Mouse (Mus musculus) left cerebral cortex, postnatal 10 days (tissue): ENCODE data around the gene Elovl2. TPM values are rescaled to one million over a fixed set of nuclear protein-coding genes. Genes with fewer than 3 reads are reported as not detected.
"Not testable (repeated sequence)": the region's sequence is repeated elsewhere in the genome, so short reads cannot be mapped to it uniquely, and the experiment has no call there.

Experiments
- DNase-seq, 2 experiments: peaks; one replicate each; pipeline ENCODE4 v3.0.0; 2021 to 2022; ENCODE audit warnings: low spot score in 2 of 2, mixed read lengths in 1 of 2; ENCODE audit errors: extremely low spot score in 1 of 2
- intact Hi-C: fragments of 180-260 bp; cut with DNase I; formaldehyde crosslinking; loops from one replicate; pipeline ENCODE4 v1.15.1; 2025
- total RNA-seq, 2 experiments: library from RNA; stranded (reverse); gene quantifications; 2 replicates each; pipeline ENCODE4 v1.2.3; 2021

The Elovl2 gene
- total RNA-seq, 2 experiments from 2014 or later = 39.2 to 39.6 TPM

GRCm38 (mm10) chr13:41238035-41238804 is 18.0 kb upstream of the Elovl2 start:
- no peak for DNase-seq
- intact Hi-C loops = loop anchor here (2.0 to 10.0 kb wide), 5 partner anchors 106 to 453 kb away; partner anchors contain the start of gene Tmem14c

- no peak for DNase-seq
- intact Hi-C loops = loop anchor here (5.0 to 10.0 kb wide), 3 partner anchors 104 to 394 kb away; partner anchors contain the start of gene Tmem14c
These were observed 15.9 kb upstream of the Elovl2 start for GRCm38 (mm10) chr13:41235845-41236741.

- DNase-seq = no peak
- intact Hi-C loops = loop anchor here (5.0 to 10.0 kb wide), 3 partner anchors 103 to 393 kb away; partner anchors contain the start of gene Tmem14c
These were observed 15.0 kb upstream of the Elovl2 start for GRCm38 (mm10) chr13:41235181-41235580.

GRCm38 (mm10) chr13:41233241-41233640 is 13.0 kb upstream of the Elovl2 start:
- intact Hi-C loops = loop anchor here (10.0 kb wide), 1 partner anchor 218 kb away; the partner anchor contains the start of gene Tmem14c
- no peak for DNase-seq

- intact Hi-C loops = loop anchor here (10.0 kb wide), 1 partner anchor 217 kb away; the partner anchor contains the start of gene Tmem14c
- DNase-seq = no peak
These were observed 12.0 kb upstream of the Elovl2 start for GRCm38 (mm10) chr13:41232209-41232608.

- peak; percentile 49 to 58 for DNase-seq
- intact Hi-C loops = loop anchor here (10.0 kb wide), 1 partner anchor 217 kb away; the partner anchor contains the start of gene Tmem14c
These were observed 11.3 kb upstream of the Elovl2 start for GRCm38 (mm10) chr13:41231389-41231983.

GRCm38 (mm10) chr13:41230256-41230655 is 10.1 kb upstream of the Elovl2 start:
- intact Hi-C loops = loop anchor here (10.0 kb wide), 1 partner anchor 215 kb away; the partner anchor contains the start of gene Tmem14c
- DNase-seq = no peak

- no peak for DNase-seq
- intact Hi-C loops = no loop called here
These were observed 7.9 kb upstream of the Elovl2 start for GRCm38 (mm10) chr13:41228060-41228459.

- intact Hi-C loops = no loop called here
- DNase-seq = no peak
These were observed 6.3 kb upstream of the Elovl2 start for GRCm38 (mm10) chr13:41226513-41226912.

- no peak for DNase-seq
- intact Hi-C loops = loop anchor here (5.0 kb wide), 1 partner anchor 432 kb away; no protein-coding TSS in a partner anchor
These were observed 410 bp downstream of the Elovl2 start for GRCm38 (mm10) chr13:41219687-41220303.

GRCm38 (mm10) chr13:41219056-41219455 is 1.1 kb downstream of the Elovl2 start:
- intact Hi-C loops = no loop called here

GRCm38 (mm10) chr13:41216236-41216635 is 4.0 kb downstream of the Elovl2 start:
- intact Hi-C loops = no loop called here
- no peak for DNase-seq

More at GRCm38 (mm10) chr13:41219056-41219455, 1.1 kb downstream of the Elovl2 start:
- DNase-seq = no peak

- intact Hi-C loops = no loop called here
- no peak for DNase-seq
These were observed 4.5 kb downstream of the Elovl2 start for GRCm38 (mm10) chr13:41215669-41216068.

GRCm38 (mm10) chr13:41212558-41213322 is 7.5 kb downstream of the Elovl2 start:
- intact Hi-C loops = no loop called here
- no peak for DNase-seq

GRCm38 (mm10) chr13:41211276-41211675 is 8.9 kb downstream of the Elovl2 start:
- intact Hi-C loops = no loop called here
- no peak for DNase-seq

- intact Hi-C loops = no loop called here
- DNase-seq = no peak
These were observed 14.0 kb downstream of the Elovl2 start for GRCm38 (mm10) chr13:41206241-41206640.

- intact Hi-C loops, DNase-seq: not testable (repeated sequence)
These were observed 14.6 kb downstream of the Elovl2 start for GRCm38 (mm10) chr13:41205568-41205967.

GRCm38 (mm10) chr13:41203691-41204090 is 16.5 kb downstream of the Elovl2 start:
- DNase-seq = no peak
- intact Hi-C loops = no loop called here
